Mouse (Mus musculus) mouse trophoblast stem cell (cell line): ENCODE measurements around the gene Sart1.
"Not testable (repeated sequence)": the region's sequence is repeated elsewhere in the genome, so short reads cannot be mapped to it uniquely, and the experiment has no call there.

Experiments used
- in situ Hi-C, 2 experiments: fragments of 300-500 bp; cut with MseI, MboI; formaldehyde crosslinking; loops; 2 replicates in 1 of 2; 3 replicates in 1 of 2; pipeline ENCODE4 v1.15.1; 2025

Sart1 gene

DNA sequence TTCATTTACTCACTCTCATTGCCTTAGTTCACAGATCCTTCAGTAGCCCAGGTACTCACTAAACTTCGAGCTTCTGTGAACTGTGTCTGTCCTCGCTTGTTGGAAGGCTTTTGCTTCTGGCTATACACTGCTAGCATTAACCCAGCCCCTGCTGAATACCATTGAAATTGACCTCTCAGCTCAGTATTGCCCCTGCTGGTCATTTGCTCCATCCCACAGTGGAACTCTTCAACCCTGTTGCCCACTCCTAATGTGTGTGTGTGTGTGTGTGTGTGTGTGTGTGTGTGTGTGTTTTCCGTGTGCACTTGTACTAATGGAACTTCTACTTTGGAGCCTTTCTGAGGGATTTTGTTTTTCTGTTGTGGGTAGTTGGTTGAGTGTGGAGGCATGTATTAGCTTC, 17.6 kb downstream of the Sart1 start:
- in situ Hi-C loops = no loop called here

DNA sequence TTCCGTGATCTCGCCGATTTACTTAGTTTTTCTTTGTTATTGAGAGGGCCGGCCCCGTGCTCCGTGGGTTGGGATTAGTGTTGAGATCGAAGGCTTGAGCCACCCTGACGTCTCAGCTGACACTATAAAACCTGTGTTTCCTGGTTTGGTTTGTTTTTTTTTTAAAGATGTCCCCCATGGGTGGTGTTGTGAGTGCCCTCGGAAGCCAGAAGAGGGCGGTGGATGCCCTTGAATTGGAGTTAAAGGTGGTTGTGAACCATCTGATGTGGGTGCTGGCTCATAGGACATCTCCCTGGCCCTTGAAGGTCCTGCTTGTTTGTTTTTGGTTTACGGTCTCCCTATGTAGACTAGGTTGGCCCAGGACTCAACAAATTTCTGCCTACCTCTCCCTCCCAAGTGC, 21.0 kb downstream of the Sart1 start:
- in situ Hi-C loops = no loop called here

DNA sequence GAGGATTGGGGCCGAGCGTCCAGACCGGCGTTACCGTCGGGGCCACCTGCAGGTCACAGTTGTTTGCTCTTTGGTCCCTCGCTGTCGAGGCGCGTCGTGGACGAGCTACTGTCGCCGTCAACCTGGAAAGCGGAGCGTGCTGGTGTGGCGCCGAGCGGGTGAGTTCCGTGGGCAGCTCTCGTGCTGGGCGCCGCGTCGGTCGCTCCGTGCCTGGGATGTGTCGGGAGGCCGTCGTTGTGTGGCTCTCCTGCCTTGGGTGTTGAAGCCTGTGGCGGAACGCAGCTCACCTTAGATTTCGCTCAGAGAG, 21.5 kb downstream of the Sart1 start, which contains the start of gene Banf1:
Gene Banf1 (minus strand): TSS at position 116 of the 307 bp plus-strand sequence.
- in situ Hi-C loops = no loop called here

DNA sequence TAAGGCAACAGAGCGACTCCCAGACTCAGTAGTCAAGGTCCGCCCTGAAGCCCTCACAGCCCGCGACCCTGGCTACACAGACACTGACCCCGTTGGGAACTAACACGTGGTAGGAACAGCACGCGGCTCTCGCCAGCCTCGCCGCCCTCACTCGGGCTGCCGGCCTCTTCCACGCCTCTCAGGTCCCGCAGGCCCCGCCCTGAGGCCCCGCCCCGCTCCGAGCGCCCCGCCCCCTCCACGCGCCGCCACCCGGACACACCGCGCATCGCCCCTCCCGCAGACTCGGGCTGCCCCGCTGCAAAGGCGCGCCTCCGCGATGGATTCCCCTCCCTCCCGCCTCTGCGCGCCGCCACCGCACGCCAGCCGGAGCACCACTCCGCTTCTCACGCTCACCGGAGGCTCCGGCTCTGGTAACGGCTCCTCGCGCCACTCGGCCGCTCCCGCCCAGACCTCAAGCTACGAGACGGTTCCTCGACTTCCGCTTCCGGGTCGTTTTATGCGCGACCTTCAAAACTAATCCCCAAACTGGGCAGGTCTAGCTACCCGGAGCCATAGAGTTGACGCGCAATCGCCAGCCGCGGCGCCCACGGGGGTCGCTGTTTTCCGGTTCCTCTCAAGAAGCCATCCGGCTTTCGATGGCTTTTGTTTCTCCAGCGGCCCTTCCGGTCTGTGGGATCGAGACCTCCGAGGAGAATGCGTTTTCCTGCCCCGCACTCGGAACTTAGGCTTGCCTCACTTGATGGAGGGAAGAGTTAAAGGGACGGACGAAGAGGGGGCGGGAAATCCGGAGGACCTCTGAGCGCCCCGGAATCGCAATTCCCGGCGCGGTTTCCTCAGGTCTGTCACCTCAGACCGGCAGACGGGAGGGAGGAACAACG, 22.1 kb downstream of the Sart1 start, which contains the start of gene Eif1ad:
Gene Eif1ad (plus strand): TSS at position 567 of the 878 bp plus-strand sequence.
- in situ Hi-C loops = no loop called here

DNA sequence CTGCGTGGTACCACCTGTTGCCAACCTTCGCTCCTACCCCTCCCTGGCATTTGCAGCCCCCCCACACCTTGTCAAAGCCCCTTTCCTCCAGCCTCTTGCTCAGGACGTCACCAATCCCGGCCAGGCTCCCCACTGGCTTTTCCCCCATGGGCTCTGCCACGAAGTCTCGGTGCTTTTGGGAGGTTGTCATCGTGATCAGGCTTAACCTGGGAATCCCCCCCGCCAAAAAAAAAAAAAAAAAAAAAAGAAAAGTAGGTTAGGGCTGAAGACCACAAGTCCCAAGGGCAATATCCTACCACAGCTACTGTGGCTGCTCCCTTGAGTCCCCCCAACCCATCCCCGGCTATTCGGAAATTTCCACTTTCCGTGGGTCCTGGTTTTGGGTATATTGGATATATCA, 22.8 kb downstream of the Sart1 start:
- in situ Hi-C loops = no loop called here

DNA sequence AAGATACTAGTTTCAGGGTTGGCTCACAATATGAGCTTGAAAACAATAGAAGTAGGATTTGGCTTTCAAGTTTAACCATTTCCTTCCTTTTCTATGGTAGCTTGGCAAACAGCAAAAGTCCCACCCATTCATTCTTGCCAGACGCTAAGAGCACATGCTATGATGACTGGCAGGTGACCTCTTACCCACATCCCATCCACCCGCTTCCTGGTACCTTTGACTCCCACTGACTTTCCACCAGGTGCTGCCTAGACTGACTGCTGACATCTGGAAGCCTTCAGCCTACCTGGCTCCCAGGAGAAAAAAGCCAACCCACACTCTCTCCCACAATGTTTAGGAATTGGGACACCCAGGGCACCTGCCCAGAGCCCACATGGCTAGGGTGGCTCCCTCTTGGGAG, 24.4 kb downstream of the Sart1 start:
- in situ Hi-C loops = no loop called here

DNA sequence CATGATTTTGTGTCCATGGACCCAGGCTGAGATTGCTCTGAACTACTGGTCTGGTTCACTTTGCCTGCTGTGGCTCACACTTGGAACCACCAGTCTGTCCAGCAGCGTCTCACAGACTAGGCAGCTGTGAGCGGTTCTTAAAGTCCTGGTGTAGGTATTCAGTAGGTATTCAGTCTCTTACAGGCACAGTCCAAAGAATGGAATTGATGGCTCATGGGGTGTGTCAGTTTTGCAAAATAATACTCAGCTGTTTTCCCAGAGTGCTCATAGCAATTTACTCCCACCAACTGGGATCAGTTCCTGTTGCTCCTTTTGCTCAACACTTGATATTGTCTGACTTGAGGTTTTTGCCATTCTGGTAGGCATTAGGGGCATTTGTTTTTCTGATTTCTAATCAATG, 26.3 kb downstream of the Sart1 start:
- in situ Hi-C loops = no loop called here

DNA sequence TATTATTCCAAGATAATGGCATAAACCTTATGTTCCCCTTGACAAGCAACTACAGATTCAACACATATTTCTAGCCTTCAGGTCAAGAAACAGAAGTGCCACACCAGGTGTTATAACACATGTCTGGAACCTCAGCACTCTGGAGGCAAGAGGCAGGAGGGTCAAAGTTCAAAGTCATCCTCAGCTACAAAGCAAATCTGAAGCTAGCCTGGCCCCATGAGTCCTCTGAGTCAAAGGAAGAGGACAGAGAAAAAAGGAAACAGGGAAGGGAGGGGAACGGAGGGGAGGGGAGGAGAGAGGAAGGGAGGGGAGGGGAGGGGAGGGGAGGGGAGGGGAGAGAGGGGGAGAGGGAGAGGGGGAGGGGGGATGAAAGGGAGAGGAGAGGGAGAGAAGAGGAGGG, 32.4 kb downstream of the Sart1 start:
- in situ Hi-C loops = no loop called here

DNA sequence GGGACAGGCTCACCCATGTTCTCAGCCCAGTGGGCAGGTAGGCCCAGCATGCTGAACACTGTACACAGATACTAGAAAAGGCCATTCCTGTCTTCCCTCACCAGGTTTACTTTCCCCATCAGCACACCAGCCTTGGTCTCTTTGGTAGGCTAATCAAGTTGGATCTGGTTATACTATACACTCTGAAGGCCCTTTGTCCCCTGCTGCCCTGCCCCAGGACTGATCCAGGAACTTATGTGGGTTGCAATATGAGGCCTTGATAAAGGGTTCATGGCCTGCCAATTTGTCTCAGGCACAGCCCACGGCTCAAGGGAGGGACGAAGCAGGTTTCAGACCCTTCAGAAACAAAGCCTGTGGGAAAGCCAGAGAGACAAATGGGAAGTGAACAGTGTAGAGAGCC, 34.9 kb downstream of the Sart1 start:
- in situ Hi-C loops = no loop called here

DNA sequence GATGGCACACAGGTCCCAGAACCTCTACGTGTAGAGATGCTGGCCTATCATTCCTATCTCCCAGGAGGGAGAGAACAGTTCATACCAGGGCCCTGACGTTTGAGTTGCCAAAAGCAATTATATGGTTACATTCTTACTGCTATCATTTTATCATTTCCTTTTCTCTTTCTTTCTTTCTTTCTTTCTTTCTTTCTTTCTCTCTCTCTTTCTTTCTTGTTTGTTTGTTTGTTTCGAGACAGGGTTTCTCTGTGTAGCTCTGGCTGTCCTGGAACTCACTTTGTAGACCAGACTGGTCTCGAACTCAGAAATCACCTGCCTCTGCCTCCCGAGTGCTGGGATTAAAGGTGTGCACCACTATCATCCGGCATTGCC, 39.0 kb downstream of the Sart1 start, which contains the start of gene Cst6:
Gene Cst6 (minus strand): TSS at position 73 of the 372 bp plus-strand sequence.
- in situ Hi-C loops = not testable (repeated sequence)

DNA sequence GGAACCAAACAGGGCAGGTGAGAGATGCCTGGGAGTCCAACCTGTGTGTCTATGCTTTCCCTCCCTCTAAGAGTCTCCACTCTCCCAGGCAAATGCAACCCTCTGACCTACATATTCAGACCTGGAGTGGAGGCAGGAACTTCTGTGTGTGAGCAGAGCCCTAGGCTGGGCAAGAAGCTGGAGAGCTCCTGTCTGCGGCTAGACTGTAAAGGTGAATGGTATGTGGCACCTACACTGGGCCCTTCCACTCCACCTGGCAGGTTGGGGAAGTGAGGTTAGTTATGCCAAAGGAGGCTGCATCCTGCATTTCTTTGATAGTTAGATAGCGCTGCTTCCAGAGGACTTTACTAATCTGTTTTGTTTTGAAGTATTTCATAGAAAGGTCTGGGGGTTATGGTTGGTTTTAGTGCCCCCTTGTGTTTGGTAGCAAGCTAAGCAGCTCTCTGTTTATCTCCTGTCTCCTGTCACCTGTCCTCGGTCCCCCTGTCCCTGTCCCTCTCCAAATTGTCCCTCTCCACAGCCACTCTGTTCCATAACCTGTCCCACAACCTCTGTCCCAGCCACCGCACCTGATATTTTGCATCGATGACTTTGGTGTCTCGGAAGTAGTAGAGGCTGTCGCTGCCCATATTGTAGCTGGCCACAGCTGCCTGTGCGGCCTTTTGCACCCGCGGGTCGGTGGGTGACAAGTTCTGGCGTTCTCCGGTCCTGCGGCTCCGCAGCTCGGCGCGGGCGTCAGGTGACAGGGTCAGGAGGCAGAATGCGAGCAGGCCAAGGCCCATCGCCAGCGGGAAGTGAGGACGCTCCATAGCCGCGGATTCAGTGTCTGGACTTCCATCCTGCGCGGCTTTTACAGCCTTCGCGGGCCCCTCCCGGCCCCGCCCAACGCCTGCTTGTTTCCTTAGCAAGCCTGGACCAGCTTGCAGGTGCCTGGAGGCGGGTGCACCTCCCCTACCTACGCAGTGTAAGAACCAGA, 39.7 kb downstream of the Sart1 start:
- in situ Hi-C loops = no loop called here

DNA sequence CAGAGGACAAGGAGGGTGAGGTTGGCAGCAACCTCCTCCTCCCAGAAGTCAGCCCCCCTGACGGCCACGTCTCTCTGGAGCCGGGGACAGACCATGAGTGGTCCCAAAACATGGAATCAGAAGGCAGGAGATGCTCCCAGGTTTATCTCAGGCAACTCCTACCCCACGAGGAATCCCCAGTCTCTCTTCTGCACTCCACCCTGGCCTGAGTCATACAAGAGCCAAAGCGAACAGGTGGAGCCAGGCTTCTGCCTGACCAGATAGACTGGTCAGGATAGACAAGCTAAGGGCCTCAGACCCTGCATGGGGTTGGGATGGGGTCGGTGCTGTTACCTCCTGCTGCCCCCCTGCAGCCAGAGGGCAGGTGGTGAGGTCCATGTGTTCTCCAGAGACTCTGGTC, 40.4 kb downstream of the Sart1 start:
- in situ Hi-C loops = no loop called here

DNA sequence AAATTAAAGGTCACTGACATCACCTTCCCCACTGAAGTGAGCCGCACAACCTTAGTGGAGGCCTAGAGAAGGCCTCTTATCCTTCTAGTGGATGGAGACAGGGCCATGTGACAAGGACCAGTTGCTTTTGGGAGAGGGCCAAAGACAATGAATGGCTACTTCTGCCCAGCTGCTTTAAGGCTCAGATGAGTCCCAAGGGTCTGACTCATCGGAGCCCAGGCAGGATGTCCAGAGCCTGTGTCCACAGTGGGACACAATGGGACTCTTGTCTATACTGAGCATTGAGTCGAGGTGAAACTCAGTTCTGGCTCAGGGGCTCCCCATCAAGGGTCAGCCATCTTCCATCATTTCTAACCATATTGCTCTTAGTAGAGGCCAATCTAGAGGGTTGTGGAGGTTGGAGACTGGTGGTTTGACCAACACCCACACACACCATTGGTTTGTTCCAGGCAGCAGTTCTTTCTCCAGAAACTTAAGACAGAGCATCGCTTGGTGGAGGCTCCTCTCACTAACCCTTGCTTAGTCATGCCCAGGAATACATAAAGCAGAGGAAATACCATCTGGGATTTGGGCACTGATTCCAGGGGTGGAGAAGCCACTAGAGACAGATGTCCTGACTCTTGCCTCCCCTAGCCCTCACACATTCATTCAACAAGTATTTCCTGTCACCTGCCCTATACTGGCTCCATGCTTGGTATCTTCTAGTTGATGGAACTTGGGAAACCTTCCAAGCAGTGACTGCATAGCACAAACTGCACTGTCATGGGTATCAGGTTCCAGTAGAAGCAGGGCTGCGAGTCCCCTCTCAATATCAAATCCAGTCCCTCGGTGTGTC, 43.0 kb downstream of the Sart1 start:
- in situ Hi-C loops = no loop called here

DNA sequence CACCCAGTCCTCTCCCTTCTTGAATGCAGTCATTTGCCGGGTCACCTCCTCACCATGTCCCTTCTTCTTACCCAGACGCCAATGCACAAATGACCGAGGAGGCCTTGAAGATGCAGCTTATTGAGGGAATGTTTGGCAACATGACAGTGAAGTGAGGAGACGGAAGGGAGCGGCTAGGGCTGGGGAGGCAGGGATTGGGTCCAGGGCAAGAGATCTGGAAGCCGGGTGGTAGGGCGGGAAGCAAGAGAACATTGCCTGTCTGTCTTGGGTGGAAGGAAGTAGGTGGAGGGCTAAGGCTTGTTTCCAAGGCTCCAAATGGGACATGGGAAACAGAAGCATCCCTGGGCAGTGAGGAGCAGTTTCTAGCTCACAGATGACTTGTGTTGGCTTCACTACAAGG, 47.1 kb downstream of the Sart1 start:
- in situ Hi-C loops = loop anchor here in 1 of 2 experiments (5.0 kb wide), 1 partner anchor 39 kb away; no protein-coding TSS in a partner anchor

DNA sequence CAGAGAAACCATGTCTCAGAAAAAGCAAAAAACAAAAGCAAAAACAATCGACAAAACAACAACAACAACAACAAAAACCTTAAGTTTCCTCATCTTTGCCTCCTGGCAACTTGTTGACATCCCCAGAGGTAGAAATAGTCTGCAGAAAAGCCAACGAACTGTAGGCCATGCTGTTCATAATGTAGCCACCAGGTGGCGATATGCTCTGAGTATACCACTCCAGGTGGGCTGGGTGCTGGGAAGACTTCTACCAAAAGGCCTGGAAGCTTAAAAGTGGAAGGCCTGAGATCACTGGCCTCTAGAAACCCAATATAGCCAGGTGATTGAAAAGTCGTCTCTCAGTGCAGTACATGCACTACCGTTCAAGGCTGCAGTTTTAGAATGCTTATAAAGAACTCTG, 50.5 kb downstream of the Sart1 start:
- in situ Hi-C loops = no loop called here

DNA sequence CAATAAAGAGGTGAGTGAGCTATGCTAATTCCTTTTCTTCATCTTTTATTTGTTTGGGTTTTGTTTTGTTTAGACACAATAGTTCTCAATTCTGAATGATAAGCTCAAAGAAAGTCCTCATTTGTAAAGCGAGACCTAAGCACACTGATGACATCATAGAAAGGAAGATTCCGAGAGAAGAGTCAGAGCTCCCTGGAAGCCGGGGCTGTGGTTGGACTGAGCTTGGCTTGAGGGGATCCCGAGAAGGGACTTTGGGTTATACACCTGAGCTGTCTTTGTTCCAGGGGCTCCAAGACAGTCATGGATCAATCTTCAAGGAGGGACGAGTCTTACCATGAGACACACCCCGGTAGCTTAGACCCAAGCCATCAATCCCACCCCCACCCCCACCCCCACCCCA, 53.1 kb downstream of the Sart1 start, which contains the start of gene Catsper1:
Gene Catsper1 (plus strand): TSS at position 301 of the 400 bp plus-strand sequence.
- in situ Hi-C loops = no loop called here

DNA sequence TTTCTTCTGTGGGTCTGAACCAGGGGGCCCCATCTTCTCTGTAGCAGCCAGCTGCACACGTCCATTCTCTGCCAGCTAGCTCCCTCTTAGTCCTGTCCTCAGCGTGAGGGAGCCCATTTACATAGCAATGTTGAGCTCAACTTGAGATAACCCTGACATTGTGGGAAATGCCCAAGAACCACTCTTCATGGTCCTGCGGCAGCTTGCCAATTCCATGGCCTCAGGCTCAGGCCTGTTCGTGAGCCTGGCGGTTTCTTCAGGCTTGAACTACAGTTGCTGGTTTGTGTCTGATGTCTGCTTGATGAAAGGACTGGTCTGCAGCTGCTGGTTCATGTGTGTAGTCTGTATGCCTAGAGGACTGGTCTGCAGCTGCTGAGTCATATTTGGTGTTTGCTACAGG, 53.8 kb downstream of the Sart1 start:
- in situ Hi-C loops = no loop called here

DNA sequence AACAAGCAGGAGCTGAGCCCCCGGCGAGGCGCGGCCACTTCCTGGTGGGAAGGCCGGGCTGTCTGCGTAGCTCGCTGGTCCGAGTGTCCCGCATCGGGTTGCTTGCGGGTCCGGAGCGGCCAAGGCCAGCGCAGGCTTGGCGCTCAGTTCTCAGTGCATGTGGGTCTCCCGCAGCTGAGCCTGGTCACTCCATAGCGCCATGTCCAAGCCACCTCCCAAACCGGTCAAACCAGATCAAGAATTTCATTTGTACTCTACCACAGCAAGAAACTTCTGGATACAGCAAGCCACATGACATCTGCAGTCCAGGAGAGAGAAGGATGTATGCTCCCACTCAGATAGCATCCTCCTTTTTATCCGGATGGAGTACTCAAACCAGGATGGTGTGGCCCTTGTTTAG, 60.5 kb downstream of the Sart1 start:
- in situ Hi-C loops = no loop called here
